ENCODE assay signal across 28 mouse cellular contexts in genomic region chr2:115937896-115938295, GRCm38 (mm10).
DNase-seq lines count a peak whose midpoint lies in the region; ATAC-seq and TF ChIP-seq lines count a peak whose summit lies in the region.
"Had no signal": no experiment of that assay in that cellular context is flagged by ENCODE, and none has a peak within 500 bp of the region (broad histone marks: within the 10 kb centered on the region; RNA-seq: fewer than 3 reads in every experiment).

No protein-coding gene starts in this region.

- H3K4me2 ChIP-seq in forebrain, embryonic 16.5 days (ENCODE audit: low read length): no peak overlapping the region
- no peak overlapping the region for H3K4me2 ChIP-seq in forebrain, postnatal 0 days (ENCODE audit: low read depth)
- no peak overlapping the region for H3K4me2 ChIP-seq in heart, embryonic 13.5 days
- H3K4me2 ChIP-seq in midbrain, postnatal 0 days (ENCODE audit: low read depth, low read length, poor library complexity, severe bottlenecking): no peak overlapping the region
- no peak overlapping the region for H3K4me2 ChIP-seq in midbrain, embryonic 13.5 days (replicated peaks)
- H3K4me2 ChIP-seq: embryonic facial prominence, embryonic 13.5 days; heart, embryonic 12.5 days; limb, embryonic 13.5 days; liver, embryonic 11.5 days; lung, embryonic 15.5 days; neural tube, embryonic 12.5 days had no signal

- no peak overlapping the region for H3K9ac ChIP-seq in forebrain, embryonic 16.5 days (replicated peaks; ENCODE audit: low read depth, low read length)
- no peak overlapping the region for H3K9ac ChIP-seq in forebrain, postnatal 0 days
- no peak overlapping the region for H3K9ac ChIP-seq in heart, embryonic 13.5 days
- H3K9ac ChIP-seq in midbrain, postnatal 0 days (replicated peaks; ENCODE audit: low read length, poor library complexity, severe bottlenecking): no peak overlapping the region
- no peak overlapping the region for H3K9ac ChIP-seq in midbrain, embryonic 13.5 days (replicated peaks)
- H3K9ac ChIP-seq: embryonic facial prominence, embryonic 13.5 days; heart, embryonic 12.5 days; limb, embryonic 13.5 days; lung, embryonic 15.5 days; neural tube, embryonic 12.5 days had no signal

- H3K9me3 ChIP-seq in forebrain, embryonic 16.5 days (ENCODE audit: control insufficient read depth, low read length): no peaks in the 10 kb centered on the region
- no peaks in the 10 kb centered on the region for H3K9me3 ChIP-seq in forebrain, postnatal 0 days (ENCODE audit: low read length)
- H3K9me3 ChIP-seq in heart, embryonic 13.5 days: no peaks in the 10 kb centered on the region
- H3K9me3 ChIP-seq in heart, embryonic 10.5 days: no peaks in the 10 kb centered on the region
- no peaks in the 10 kb centered on the region for H3K9me3 ChIP-seq in midbrain, postnatal 0 days (ENCODE audit: low read length)
- no peaks in the 10 kb centered on the region for H3K9me3 ChIP-seq in midbrain, embryonic 13.5 days
- H3K9me3 ChIP-seq: embryonic facial prominence, embryonic 13.5 days; heart, embryonic 12.5 days; limb, embryonic 13.5 days; lung, embryonic 15.5 days; midbrain, embryonic 10.5 days; neural tube, embryonic 12.5 days had no signal

- H3K27me3 ChIP-seq in forebrain, embryonic 16.5 days (replicated peaks; ENCODE audit: control insufficient read depth, insufficient read depth, low read length): no peaks in the 10 kb centered on the region
- no peaks in the 10 kb centered on the region for H3K27me3 ChIP-seq in forebrain, postnatal 0 days (ENCODE audit: insufficient read depth, low read length)
- H3K27me3 ChIP-seq in heart, embryonic 13.5 days (replicated peaks): no peaks in the 10 kb centered on the region
- no peaks in the 10 kb centered on the region for H3K27me3 ChIP-seq in heart, embryonic 10.5 days (ENCODE audit: insufficient read depth, poor library complexity, severe bottlenecking)
- no peaks in the 10 kb centered on the region for H3K27me3 ChIP-seq in midbrain, postnatal 0 days (ENCODE audit: insufficient read depth, low read length)
- no peaks in the 10 kb centered on the region for H3K27me3 ChIP-seq in midbrain, embryonic 13.5 days
- H3K27me3 ChIP-seq: embryonic facial prominence, embryonic 13.5 days; heart, embryonic 12.5 days; limb, embryonic 13.5 days; lung, embryonic 15.5 days; neural tube, embryonic 12.5 days had no signal

- H3K36me3 ChIP-seq in forebrain, embryonic 16.5 days (ENCODE audit: control insufficient read depth, insufficient read depth): no peaks in the 10 kb centered on the region
- H3K36me3 ChIP-seq in forebrain, postnatal 0 days (ENCODE audit: insufficient read depth): no peaks in the 10 kb centered on the region
- H3K36me3 ChIP-seq in heart, embryonic 13.5 days: peaks cover 12% of the 10 kb centered on the region; the same call in 1 of the 2 replicates
- 0 out of 2 replicates have a peak, but pooled peaks cover 5% of the 10 kb centered on the region for H3K36me3 ChIP-seq in heart, embryonic 10.5 days
- H3K36me3 ChIP-seq in midbrain, postnatal 0 days (ENCODE audit: insufficient read depth, low read length): no peaks in the 10 kb centered on the region
- 0 out of 2 replicates have a peak, but pooled peaks cover 3% of the 10 kb centered on the region for H3K36me3 ChIP-seq in midbrain, embryonic 13.5 days
- H3K36me3 ChIP-seq: limb, embryonic 13.5 days; lung, embryonic 15.5 days; neural tube, embryonic 12.5 days had no signal

- no peak for DNase-seq in forebrain, postnatal 0 days
- DNase-seq in heart, embryonic 10.5 days (ENCODE audit: low spot score): no peak
- DNase-seq in midbrain, postnatal 0 days (ENCODE audit: low spot score): peak; percentile 59
- DNase-seq in spleen, postnatal 4 days (ENCODE audit: low spot score in 2 of 2): no peak
- DNase-seq: adrenal gland, adult 8-10 months; B cell, adult 2 months; cerebellum, adult 9-10 months; heart, postnatal 10 days; kidney, adult 11 months; right cerebral cortex, adult 18-20 months; spleen, adult 18-20 months; thymus, adult 18-20 months; thymus, postnatal 25 days had no signal

- TF ChIP-seq CTCF in forebrain, postnatal 0 days (IDR thresholded peaks at IDR 0.05; ENCODE audit: low read depth): no peak
- TF ChIP-seq CTCF in midbrain, postnatal 0 days (IDR thresholded peaks at IDR 0.05): no peak

- no peak overlapping the region for H3K4me3 ChIP-seq in forebrain, embryonic 16.5 days (replicated peaks; ENCODE audit: low read length)
- no peak overlapping the region for H3K4me3 ChIP-seq in forebrain, postnatal 0 days (ENCODE audit: low read depth, low read length)
- H3K4me3 ChIP-seq in heart, embryonic 13.5 days: no peak overlapping the region
- no peak overlapping the region for H3K4me3 ChIP-seq in heart, embryonic 10.5 days
- no peak overlapping the region for H3K4me3 ChIP-seq in midbrain, postnatal 0 days (ENCODE audit: low read depth, low read length)
- H3K4me3 ChIP-seq in midbrain, embryonic 13.5 days (replicated peaks): no peak overlapping the region
- H3K4me3 ChIP-seq: embryonic facial prominence, embryonic 13.5 days; heart, embryonic 12.5 days; limb, embryonic 13.5 days; lung, embryonic 15.5 days; midbrain, embryonic 10.5 days; myocyte; neural tube, embryonic 12.5 days had no signal

- peaks cover 14% of the 10 kb centered on the region for H3K4me1 ChIP-seq in forebrain, embryonic 16.5 days (replicated peaks; ENCODE audit: control insufficient read depth, insufficient read depth, low read length)
- H3K4me1 ChIP-seq in forebrain, postnatal 0 days (ENCODE audit: insufficient read depth): 0 out of 2 replicates have a peak, but pooled peaks cover 7% of the 10 kb centered on the region
- peaks cover 57% of the 10 kb centered on the region for H3K4me1 ChIP-seq in heart, embryonic 13.5 days
- H3K4me1 ChIP-seq in heart, embryonic 10.5 days: peaks cover 8% of the 10 kb centered on the region; the same call in 1 of the 2 replicates
- no peaks in the 10 kb centered on the region for H3K4me1 ChIP-seq in midbrain, postnatal 0 days (ENCODE audit: insufficient read depth, low read length)
- H3K4me1 ChIP-seq in midbrain, embryonic 13.5 days (replicated peaks): no peaks in the 10 kb centered on the region; the same call in none of the 2 replicates
- H3K4me1 ChIP-seq: embryonic facial prominence, embryonic 13.5 days; limb, embryonic 13.5 days; midbrain, embryonic 10.5 days; neural tube, embryonic 12.5 days had no signal

- 34% methylated on average over 1 of the region's 1 CpGs for WGBS in forebrain, embryonic 16.5 days
- WGBS in forebrain, postnatal 0 days: 37% methylated on average over 1 of the region's 1 CpGs
- WGBS in heart, embryonic 13.5 days: 73% methylated on average over 1 of the region's 1 CpGs
- 89% methylated on average over 1 of the region's 1 CpGs for WGBS in heart, embryonic 10.5 days
- WGBS in midbrain, postnatal 0 days: 84% methylated on average over 1 of the region's 1 CpGs
- WGBS in midbrain, embryonic 13.5 days: 88% methylated on average over 1 of the region's 1 CpGs

- peak; percentile 57; the same call in 1 of the 2 replicates for ATAC-seq in forebrain, embryonic 16.5 days
- ATAC-seq in forebrain, postnatal 0 days: no peak
- ATAC-seq in heart, embryonic 13.5 days (ENCODE audit: extremely low read depth, insufficient number of reproducible peaks, low FRiP score, low TSS enrichment): no peak
- no peak for ATAC-seq in midbrain, postnatal 0 days (ENCODE audit: low FRiP score)
- no peak for ATAC-seq in midbrain, embryonic 13.5 days
- ATAC-seq: activated CD4-positive, CD25-positive, alpha-beta regulatory T cell, adult 4 months; inflammation-experienced regulatory T-cells, adult 6 months; midbrain, embryonic 16.5 days had no signal

- H3K27ac ChIP-seq in forebrain, embryonic 16.5 days (ENCODE audit: low read length): peak overlapping the region; percentile 28; the same call in 1 of the 2 replicates
- no peak overlapping the region for H3K27ac ChIP-seq in forebrain, postnatal 0 days (ENCODE audit: low read depth, low read length)
- 0 out of 2 replicates have a peak overlapping the region, but pooled peaks have one; percentile 5 for H3K27ac ChIP-seq in heart, embryonic 13.5 days (replicated peaks)
- no peak overlapping the region for H3K27ac ChIP-seq in heart, embryonic 10.5 days
- H3K27ac ChIP-seq in midbrain, postnatal 0 days (ENCODE audit: low read depth, low read length): no peak overlapping the region
- no peak overlapping the region for H3K27ac ChIP-seq in midbrain, embryonic 13.5 days
- H3K27ac ChIP-seq: embryonic facial prominence, embryonic 13.5 days; limb, embryonic 13.5 days; midbrain, embryonic 10.5 days; neural tube, embryonic 12.5 days; stomach, postnatal 0 days had no signal

Comparison
In these comparisons a context has a peak if more than half of its experiments do, and no peak if none do; other contexts are left out.
1. H3K27ac ChIP-seq: peak in forebrain, embryonic 16.5 days (single experiment) and heart, embryonic 13.5 days (single experiment); none in forebrain, postnatal 0 days (single experiment), heart, embryonic 10.5 days (single experiment), midbrain, postnatal 0 days (single experiment) and midbrain, embryonic 13.5 days (single experiment).